Mouse (Mus musculus) embryo, embryonic 11.5 days (tissue): Measurements from ENCODE around the gene Mypn.

Source experiments
- DNase-seq: peaks from one replicate; pipeline ENCODE4 v3.0.0-alpha.2; 2012; ENCODE audit warnings: low read depth, low spot score

Mypn gene

GRCm38 (mm10) chr10:63154726-63155125 lies 49.0 kb downstream of the Mypn start:
- DNase-seq, result no peak

DNA sequence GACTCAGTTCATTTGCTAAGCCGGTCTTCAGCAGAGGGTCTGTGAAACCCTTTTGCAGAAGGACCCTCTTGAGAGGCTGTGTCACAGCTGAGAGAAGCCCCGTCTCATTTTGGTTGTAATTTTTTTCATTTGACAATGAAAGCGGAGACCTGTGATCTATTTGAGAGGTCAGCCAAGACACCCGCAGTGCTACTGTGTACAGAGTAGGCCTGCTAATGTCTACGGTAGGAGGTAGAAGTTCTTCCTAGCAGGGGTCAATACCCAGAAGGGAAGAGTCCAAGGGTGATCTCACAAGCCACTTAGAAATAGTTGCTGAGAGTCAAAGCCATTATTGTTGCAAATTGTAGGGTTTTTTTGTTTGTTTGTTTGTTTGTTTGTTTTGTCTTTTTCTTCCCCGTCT lies 49.5 kb downstream of the Mypn start:
- no peak for DNase-seq

GRCm38 (mm10) chr10:63153563-63153962 lies 50.2 kb downstream of the Mypn start:
- DNase-seq, result peak; percentile 38

DNA sequence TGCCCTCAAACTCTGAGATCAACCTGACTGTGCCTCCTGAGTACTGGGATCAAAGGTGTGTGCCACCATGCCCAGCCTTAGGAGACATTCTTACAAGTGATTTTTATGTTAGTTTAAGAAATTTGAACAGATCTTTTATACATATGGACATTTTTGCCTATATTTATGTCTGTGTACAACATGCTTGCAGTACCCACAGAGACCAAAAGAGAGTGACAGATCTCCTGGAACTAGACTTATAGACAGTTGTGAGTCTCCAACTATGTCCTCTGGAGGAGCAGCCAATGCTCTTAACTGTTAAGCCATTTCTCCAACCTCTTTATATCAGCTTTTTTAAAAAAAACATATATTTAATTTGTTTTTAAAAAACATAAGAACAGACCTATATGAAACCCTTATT lies 51.4 kb downstream of the Mypn start:
- no peak for DNase-seq

DNA sequence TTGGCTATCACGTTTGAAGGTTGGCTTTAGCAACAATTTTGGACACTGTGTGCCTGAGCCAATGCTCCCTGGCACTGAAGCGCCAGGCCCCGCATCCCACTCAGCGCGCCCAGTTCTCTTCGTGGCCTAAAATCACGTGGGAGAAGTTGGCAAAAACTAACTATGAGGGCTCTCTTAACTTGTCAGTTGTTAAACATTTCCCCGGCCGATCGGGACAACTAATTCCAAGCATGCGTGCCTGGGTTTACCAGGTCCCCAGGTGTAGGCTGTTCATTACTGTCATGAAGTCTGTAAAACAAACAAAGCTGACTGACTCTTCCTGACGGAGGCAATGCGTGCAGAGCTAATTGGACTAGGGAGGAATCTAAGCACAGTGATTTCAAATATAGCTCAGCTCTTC lies 61.1 kb downstream of the Mypn start:
- no peak for DNase-seq

- DNase-seq, result no peak
Observed at GRCm38 (mm10) chr10:63136436-63136835, 67.3 kb downstream of the Mypn start.

GRCm38 (mm10) chr10:63135680-63136079 lies 68.1 kb downstream of the Mypn start:
- DNase-seq, result no peak

DNA sequence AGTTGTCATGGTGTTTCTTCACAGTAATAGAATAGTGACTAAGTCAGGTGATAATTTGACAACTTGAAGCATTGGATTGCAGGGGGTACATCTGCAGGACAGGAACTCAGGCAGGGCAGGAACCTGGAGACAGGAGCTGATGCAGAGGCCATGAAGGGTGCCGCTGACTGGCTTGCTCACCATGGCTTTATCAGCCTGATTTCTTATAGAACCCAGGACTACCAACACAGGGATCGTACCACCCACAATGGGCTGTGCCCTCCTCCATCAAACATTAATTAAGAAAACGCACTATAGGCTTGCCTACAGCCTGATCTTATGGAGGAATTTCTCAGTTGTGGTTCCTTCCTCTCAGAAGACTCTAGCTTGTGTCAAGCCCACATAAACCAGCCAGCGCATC lies 70.4 kb downstream of the Mypn start:
- no peak for DNase-seq

GRCm38 (mm10) chr10:63132356-63132755 lies 71.4 kb downstream of the Mypn start:
- DNase-seq, result no peak

- no peak for DNase-seq
Observed at GRCm38 (mm10) chr10:63130500-63130899, 73.3 kb downstream of the Mypn start.

DNA sequence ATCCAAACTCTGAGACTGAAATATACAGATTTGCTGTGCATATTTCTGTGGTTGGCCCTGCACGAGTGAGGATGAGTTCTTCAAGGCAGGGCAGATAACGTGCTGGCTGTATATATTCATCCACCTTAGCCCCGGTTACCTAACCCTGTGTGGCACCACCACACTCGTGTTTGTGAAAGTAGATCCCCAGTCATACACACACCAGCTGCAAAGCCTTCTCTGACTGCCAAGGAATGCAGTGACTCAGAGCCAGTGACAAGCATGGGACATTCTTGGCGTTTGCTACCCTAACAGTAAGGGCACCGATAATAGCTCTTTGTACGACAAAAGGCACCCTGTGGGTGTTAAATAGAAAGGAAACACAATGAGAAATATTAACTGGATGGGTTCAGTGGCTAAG lies 75.5 kb downstream of the Mypn start:
- no peak for DNase-seq

DNA sequence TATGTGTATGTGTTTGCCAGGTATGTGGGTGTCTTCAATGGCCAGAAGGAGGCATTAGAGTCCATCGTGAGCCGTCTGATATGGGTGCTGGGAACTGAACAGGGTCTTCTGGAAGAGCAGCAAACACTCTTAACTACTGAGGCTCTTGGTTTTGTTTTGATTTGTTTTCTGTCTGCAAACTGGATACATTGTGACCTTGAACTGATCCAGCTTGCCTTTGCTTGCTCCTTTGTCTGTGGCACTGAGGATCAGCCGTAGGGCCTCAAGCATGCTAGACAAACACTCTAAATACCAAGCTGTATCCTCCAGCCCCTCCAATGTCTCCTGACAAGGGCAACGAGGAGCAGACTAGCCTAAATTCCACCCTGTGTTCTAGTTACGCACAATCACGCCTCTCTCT lies 76.6 kb downstream of the Mypn start:
- DNase-seq, result no peak

DNA sequence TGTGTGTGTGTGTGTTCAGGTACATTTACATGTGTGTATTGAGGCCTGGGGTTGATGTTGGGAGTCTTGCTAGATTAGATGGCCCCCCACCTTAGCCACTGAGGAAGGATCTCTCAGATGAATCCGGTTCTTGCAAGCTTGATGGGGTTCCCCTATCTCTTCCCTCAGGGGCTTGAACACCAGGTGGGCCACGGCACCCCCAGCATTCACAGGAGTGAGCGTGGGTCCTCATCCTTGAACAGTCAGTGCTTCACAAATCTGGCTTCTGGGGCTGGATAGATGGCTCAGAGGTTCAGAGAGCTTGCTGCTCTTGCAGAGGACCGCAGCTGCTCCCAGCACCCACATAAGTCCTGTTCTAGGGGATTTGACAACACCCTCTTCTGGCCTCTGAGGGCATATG lies 77.6 kb downstream of the Mypn start:
- DNase-seq, result no peak

- DNase-seq, result no peak
Observed at GRCm38 (mm10) chr10:63125343-63125742, 78.4 kb downstream of the Mypn start.

GRCm38 (mm10) chr10:63124016-63124415 lies 79.7 kb downstream of the Mypn start:
- DNase-seq, result no peak

DNA sequence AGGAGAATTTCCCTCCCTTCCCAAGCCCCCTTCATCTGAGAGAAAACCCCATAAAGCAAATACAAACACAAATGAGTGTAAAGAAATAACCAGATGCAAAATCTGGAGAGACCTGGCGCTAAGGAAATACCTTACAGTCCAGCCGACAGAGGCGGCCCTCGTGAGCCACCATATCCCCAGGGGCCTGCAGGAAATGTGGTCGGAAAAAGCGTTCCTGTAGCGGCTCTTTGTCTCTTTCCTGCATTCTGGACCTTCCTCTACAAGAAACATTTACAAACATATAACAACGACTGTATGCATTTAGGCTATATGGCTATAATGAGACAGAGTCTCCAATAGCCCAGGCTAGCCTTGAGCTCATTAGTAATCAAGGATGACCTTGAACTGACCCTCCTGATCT lies 80.6 kb downstream of the Mypn start:
- no peak for DNase-seq

DNA sequence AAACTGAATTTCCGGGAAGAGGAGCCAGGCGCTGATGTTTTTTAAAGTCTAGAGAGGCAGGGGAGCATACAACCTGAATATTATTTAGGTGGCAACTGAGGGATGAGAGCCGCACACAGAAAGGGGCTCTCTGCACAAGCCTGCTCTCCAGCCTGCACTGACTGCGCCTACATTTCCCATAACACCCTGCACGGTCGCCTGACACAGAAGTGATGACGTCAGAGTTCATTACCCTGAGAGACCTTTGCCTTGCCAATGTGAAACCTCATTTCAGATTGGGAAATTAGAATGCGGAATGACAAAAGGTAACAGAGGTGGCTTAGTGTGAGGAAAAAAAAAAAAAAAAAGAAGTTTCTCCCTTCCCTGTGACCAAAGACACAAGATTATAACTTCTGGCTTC lies 81.2 kb downstream of the Mypn start:
- DNase-seq, result no peak

- no peak for DNase-seq
Observed at GRCm38 (mm10) chr10:63121961-63122360, 81.8 kb downstream of the Mypn start.

GRCm38 (mm10) chr10:63119916-63120315 lies 83.8 kb downstream of the Mypn start:
- no peak for DNase-seq

GRCm38 (mm10) chr10:63117583-63117982 lies 86.2 kb downstream of the Mypn start:
- no peak for DNase-seq

DNA sequence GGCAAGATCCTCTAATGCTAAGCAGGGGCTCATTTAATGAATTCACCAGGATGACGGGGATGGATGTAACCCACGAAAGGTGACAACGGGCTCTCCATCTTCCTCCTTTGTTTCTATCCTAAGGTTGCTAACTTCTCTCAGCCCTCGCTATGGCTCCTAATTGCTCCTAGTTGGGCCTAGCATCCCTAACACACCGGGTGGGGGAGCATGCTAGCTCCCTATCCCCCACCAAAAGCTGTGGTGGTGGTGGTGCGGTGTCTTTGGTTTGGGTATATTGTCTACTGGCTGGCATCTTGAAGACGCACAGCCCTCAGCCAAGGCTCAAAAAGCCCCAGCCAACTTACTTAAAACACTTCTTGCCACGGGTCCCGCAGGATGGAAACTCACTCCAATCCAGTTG lies 87.4 kb downstream of the Mypn start:
- DNase-seq, result no peak

- DNase-seq, result no peak
Observed at GRCm38 (mm10) chr10:63115881-63116280, 87.9 kb downstream of the Mypn start.

DNA sequence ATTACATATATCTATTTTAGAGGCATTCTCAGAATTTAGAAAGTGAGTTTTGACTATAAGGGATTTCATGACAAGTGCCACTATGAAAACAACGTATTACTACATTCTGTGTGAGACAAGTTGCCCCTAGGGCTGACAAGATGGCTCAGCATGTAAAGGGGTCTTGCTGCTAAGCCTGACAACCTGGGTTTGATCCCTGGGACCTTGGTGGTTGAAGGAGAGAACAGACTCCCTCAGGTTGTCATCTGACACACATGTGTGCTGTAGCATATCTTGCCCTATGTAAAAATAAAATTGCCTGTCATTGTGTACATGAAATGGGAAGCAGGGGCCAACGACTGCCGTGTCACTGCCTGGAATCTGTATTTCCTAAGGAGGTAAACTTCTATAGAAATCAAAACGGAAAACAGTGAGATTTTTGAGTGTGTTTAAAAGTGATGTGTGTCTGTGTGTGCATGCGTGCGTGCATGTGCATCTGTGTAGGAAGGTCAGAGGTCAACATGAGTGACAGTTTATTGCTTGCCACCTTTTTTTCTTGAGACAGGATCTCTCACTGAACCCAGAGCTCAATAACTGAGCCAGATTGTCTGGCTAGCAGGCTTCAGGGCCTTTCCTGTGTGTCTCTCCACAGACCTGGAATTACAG lies 89.9 kb downstream of the Mypn start:
- DNase-seq, result no peak

DNA sequence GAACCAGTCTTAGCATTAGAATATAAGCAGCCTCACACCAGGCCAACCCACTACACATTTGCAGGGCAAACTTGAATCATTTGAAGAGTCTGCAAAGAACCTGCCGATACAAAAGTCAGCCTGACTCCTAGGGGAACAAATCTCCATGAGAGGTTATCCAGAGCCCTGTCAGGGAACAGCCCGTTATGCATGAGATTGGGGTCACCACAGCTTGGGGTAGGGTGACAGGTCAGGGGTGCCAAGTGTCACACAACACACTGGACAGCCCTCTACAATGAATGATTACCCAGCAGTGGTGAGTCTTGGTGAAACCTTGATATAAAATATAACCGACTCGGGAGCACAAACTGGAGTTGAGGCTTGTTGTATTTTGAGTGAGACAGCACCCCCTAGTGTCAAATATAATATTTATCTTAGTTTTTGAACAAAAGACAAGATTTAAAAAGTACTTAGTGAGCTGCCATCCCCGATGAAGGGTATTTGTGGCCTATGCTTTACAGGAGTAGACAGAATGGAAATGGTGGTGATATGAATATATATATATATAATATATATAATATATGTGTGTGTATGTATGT lies 90.6 kb downstream of the Mypn start:
- DNase-seq, result no peak
